Mouse (Mus musculus): ENCODE measurements around the gene Dscaml1. TPM values are rescaled to one million over a fixed set of nuclear protein-coding genes. Genes with fewer than 3 reads are reported as not detected.

Gene Dscaml1
- polyA plus RNA-seq, 1 experiment = not detected

DNA sequence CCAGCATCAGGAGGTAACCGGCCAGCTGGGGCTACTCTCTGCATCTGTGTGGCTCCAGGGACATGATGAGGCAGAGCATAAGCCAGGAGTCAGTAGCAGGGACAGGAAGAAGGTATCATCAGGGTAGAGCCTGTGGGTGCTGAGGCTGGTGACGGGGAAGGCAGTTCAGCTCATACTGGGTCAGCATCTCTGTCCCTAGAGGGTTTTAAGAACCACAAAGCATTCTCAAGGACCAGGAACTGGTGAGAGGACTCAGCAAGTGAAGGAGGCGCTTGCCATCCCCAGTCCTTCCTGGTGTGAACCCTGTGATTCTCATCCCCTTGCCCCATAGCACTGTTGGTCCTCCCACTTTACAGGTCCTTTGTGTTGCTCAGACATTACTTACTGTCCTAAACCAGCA, 69.9 kb downstream of the Dscaml1 start:
- 68% methylated on average over 3 of the region's 3 CpGs for WGBS
- Histone ChIP-seq H3K4me1 (ENCODE audit: control insufficient read depth, insufficient read depth, low read length) (no peaks in the 10 kb centered on the region), H3K27ac (ENCODE audit: control insufficient read depth, insufficient read depth, low read depth, low read length, poor library complexity) (no peak overlapping the region), H3K4me3 (replicated peaks; ENCODE audit: control insufficient read depth, low read depth, low read length) (no peak overlapping the region)
- no peak for TF ChIP-seq POLR2A (IDR thresholded peaks at IDR 0.05; ENCODE audit: borderline replicate concordance, control insufficient read depth, low read depth, low read length)
- TF ChIP-seq CTCF (IDR thresholded peaks at IDR 0.05; ENCODE audit: control insufficient read depth, insufficient read depth, low read length) = no peak

DNA sequence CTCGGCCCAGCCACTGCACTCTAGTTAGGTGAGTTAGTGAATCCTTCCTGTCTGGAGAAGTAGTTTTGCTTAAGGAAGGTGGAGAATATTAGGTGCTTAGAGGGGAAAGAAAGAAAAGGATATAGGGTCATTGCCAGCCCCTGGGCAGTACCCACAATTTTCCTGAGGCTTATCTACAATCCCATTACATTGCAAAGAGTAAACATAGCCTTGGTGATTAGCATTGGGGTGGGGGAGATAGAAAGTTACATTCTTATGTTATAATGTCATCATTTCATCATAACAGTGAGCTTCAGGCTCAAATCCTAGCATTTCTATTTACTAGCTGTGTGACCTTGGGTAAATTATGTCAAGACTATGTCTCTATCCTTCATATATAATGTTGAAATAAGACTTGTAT, 70.5 kb downstream of the Dscaml1 start:
- Histone ChIP-seq H3K4me3 (replicated peaks; ENCODE audit: control insufficient read depth, low read depth, low read length) (no peak overlapping the region), H3K27ac (ENCODE audit: control insufficient read depth, insufficient read depth, low read depth, low read length, poor library complexity) (no peak overlapping the region), H3K4me1 (ENCODE audit: control insufficient read depth, insufficient read depth, low read length) (no peaks in the 10 kb centered on the region)
- WGBS = 67% methylated on average over 1 of the region's 1 CpGs
- TF ChIP-seq CTCF (IDR thresholded peaks at IDR 0.05; ENCODE audit: control insufficient read depth, insufficient read depth, low read length) = no peak
- no peak for TF ChIP-seq POLR2A (IDR thresholded peaks at IDR 0.05; ENCODE audit: borderline replicate concordance, control insufficient read depth, low read depth, low read length)

DNA sequence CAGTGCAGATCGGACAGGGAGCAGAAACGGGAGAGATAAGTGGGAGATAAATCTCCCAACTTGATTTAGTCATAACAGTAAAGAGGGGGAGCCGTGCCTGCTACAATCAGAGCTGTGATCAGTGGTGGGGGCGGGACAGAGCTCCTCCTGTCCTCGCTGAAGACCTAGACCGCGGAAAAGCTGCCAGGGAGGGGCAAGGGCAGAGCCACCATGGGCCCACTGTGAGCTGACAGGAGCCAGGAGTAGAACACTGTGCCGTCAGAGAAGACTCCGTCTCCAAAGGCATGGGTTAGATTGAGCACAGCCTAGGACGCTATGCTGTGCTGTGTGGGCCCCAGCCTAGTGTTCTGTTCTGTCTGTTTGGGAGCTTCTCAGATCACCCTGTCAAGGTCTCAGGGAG, 72.8 kb downstream of the Dscaml1 start:
- 20% methylated on average over 10 of the region's 10 CpGs for WGBS
- Histone ChIP-seq H3K4me1 (ENCODE audit: control insufficient read depth, insufficient read depth, low read length) (no peaks in the 10 kb centered on the region), H3K4me3 (replicated peaks; ENCODE audit: control insufficient read depth, low read depth, low read length) (no peak overlapping the region), H3K27ac (ENCODE audit: control insufficient read depth, insufficient read depth, low read depth, low read length, poor library complexity) (no peak overlapping the region)
- TF ChIP-seq CTCF (IDR thresholded peaks at IDR 0.05; ENCODE audit: control insufficient read depth, insufficient read depth, low read length) = no peak
- TF ChIP-seq POLR2A (IDR thresholded peaks at IDR 0.05; ENCODE audit: borderline replicate concordance, control insufficient read depth, low read depth, low read length) = no peak

DNA sequence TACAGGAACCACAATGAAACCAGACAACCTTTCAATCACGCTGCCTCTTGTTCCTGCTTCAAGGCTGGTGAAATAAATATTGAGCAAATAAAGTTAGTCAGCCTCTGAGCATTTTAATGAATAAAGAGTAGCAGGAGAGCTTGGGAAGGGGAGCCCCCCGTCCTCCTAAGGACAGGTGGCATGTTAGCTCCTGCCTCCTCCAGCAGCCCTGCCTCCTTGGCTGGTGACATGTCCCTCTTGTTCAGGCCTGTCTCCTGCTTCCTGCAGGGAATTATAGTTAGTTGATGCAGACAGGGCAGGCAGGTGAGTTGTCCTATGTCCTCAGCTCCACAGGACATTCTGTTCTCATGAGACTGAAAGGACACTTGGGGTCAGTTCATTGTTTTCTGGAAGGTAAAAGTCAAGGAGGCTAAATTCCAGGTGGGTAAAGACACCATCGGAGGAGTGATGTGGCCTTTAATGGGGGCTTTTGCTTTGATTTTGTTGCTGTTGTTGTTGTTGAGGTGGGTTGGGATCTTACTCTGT, 73.7 kb downstream of the Dscaml1 start:
- Histone ChIP-seq H3K27ac (ENCODE audit: control insufficient read depth, insufficient read depth, low read depth, low read length, poor library complexity) (no peak overlapping the region), H3K4me3 (replicated peaks; ENCODE audit: control insufficient read depth, low read depth, low read length) (no peak overlapping the region), H3K4me1 (ENCODE audit: control insufficient read depth, insufficient read depth, low read length) (no peaks in the 10 kb centered on the region)
- TF ChIP-seq POLR2A (IDR thresholded peaks at IDR 0.05; ENCODE audit: borderline replicate concordance, control insufficient read depth, low read depth, low read length) (no peak), CTCF (IDR thresholded peaks at IDR 0.05; ENCODE audit: control insufficient read depth, insufficient read depth, low read length) (no peak)
- 45% methylated on average over 3 of the region's 3 CpGs for WGBS

DNA sequence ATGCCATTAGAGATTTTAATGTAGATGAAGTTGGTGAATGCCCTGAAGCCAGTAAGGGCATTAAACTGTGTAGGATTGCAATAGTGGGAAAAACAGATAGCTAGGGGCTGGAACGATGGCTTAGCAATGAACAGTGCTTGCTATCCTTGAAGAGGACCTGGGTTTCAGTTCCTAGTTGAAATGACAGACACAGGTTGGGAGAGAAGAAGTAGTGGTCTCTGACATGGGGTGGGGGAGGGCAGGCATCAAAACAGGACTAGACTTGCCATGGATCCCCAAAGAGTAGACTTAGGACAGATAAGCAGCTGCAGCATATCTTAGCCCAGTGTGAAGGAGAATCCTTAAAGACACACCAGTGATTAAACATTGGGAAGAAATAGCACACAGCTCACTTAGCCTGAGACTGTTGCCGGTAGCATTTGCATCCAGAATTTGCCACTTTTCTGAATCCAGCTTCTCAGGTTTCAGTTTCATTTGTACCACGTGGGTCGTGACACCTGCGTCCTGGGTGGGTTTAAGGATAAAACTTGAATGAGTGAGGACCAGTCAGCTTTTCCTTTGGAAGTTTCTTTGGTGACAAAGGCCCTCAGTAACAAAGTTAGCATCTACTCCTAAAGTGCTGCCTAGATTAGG, 75.0 kb downstream of the Dscaml1 start:
- TF ChIP-seq CTCF (IDR thresholded peaks at IDR 0.05; ENCODE audit: control insufficient read depth, insufficient read depth, low read length) = no peak
- no peak for TF ChIP-seq POLR2A (IDR thresholded peaks at IDR 0.05; ENCODE audit: borderline replicate concordance, control insufficient read depth, low read depth, low read length)
- no peak overlapping the region for H3K27ac ChIP-seq (ENCODE audit: control insufficient read depth, insufficient read depth, low read depth, low read length, poor library complexity)
- WGBS = 51% methylated on average over 5 of the region's 5 CpGs
- H3K4me3 ChIP-seq (replicated peaks; ENCODE audit: control insufficient read depth, low read depth, low read length) = no peak overlapping the region
- no peaks in the 10 kb centered on the region; the same call in 1 of the 2 replicates for H3K4me1 ChIP-seq (ENCODE audit: control insufficient read depth, insufficient read depth, low read length)

DNA sequence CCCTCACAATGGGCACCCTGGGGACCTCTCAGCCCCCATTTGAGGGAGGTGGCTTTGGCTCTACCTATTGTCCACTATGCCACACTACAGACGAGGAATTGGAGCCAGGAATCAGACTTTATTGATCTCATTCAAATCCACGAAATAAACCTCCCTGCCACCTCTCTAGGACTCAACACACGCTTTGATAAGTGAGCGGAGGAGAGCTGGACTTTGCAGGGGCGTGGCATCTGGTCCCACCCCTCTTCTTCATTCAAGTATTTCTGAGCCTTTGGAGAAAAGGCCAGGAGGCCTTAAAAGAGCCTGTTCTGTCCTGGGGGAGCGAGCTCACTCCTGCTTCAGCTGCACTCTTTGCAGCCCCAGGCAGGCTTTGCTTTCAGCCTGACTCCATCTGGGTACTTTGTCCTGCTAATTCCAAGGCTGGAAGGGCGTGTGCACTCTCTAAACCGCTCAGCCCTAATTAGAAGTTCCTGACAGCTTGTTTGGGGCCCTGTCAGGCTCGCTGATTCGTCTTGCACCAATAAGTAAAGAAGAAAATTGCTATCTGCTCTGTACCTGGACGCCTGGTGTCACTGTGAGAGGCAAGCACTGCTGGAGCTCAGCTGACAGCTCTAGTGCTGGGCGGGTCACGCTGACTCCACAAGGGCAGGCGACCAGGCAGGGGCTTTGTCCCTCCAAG, 75.7 kb downstream of the Dscaml1 start:
- H3K27ac ChIP-seq (ENCODE audit: control insufficient read depth, insufficient read depth, low read depth, low read length, poor library complexity) = no peak overlapping the region
- no peak overlapping the region for H3K4me3 ChIP-seq (replicated peaks; ENCODE audit: control insufficient read depth, low read depth, low read length)
- H3K4me1 ChIP-seq (ENCODE audit: control insufficient read depth, insufficient read depth, low read length) = no peaks in the 10 kb centered on the region; the same call in 1 of the 2 replicates
- WGBS = 72% methylated on average over 14 of the region's 14 CpGs
- TF ChIP-seq POLR2A (IDR thresholded peaks at IDR 0.05; ENCODE audit: borderline replicate concordance, control insufficient read depth, low read depth, low read length) (no peak), CTCF (IDR thresholded peaks at IDR 0.05; ENCODE audit: control insufficient read depth, insufficient read depth, low read length) (no peak)

DNA sequence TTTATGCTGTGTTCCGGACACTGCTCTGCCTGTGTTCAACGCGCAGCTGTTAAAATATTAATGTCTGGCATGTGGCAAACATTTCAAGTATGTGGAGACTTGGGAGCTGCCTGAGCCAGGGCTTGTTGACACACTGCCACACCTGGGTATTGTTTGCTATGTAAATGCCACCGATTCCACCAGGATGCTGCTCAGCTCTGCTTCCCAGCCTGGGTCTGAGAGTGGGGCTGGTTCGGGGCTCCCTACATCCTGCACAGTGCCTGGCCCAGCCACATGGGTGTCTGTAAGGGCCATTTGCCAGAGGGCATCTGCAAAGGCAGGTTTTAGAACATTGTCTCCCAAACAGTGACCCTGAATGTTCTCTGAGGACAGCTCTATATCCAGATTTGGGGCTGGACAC, 78.5 kb downstream of the Dscaml1 start:
- Histone ChIP-seq H3K4me3 (replicated peaks; ENCODE audit: control insufficient read depth, low read depth, low read length) (no peak overlapping the region), H3K27ac (ENCODE audit: control insufficient read depth, insufficient read depth, low read depth, low read length, poor library complexity) (no peak overlapping the region), H3K4me1 (ENCODE audit: control insufficient read depth, insufficient read depth, low read length) (no peaks in the 10 kb centered on the region; the same call in 1 of the 2 replicates)
- TF ChIP-seq CTCF (IDR thresholded peaks at IDR 0.05; ENCODE audit: control insufficient read depth, insufficient read depth, low read length) = no peak
- TF ChIP-seq POLR2A (IDR thresholded peaks at IDR 0.05; ENCODE audit: borderline replicate concordance, control insufficient read depth, low read depth, low read length) = no peak
- 73% methylated on average over 5 of the region's 5 CpGs for WGBS

DNA sequence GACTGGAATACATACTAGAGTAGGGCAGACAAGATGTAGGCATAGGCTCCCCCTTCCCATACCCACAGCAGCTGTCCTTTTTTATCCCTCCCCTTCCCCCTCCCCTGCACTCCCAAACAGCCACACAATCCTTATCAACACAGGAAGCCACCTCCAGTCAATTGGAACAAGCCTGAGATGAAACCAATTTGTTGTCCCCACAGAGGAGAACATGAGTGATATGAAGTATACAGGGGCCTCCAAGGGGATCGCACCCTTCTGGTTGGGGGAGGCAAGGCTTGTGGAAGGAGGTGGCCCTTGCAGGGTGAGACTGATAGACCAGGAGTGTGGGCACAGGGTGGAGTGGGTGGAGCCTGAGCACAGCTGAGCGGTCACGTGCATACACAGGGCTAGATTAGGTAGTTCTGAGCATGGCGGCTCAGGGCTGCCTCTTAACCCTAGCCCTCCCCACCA, 79.1 kb downstream of the Dscaml1 start:
- TF ChIP-seq POLR2A (IDR thresholded peaks at IDR 0.05; ENCODE audit: borderline replicate concordance, control insufficient read depth, low read depth, low read length) (no peak), CTCF (IDR thresholded peaks at IDR 0.05; ENCODE audit: control insufficient read depth, insufficient read depth, low read length) (no peak)
- H3K4me3 ChIP-seq (replicated peaks; ENCODE audit: control insufficient read depth, low read depth, low read length) = no peak overlapping the region
- H3K4me1 ChIP-seq (ENCODE audit: control insufficient read depth, insufficient read depth, low read length) = no peaks in the 10 kb centered on the region; the same call in 1 of the 2 replicates
- 48% methylated on average over 4 of the region's 4 CpGs for WGBS
- no peak overlapping the region for H3K27ac ChIP-seq (ENCODE audit: control insufficient read depth, insufficient read depth, low read depth, low read length, poor library complexity)
